Mouse (Mus musculus): ENCODE results near the gene Fbxo36. TPM values are rescaled to one million over a fixed set of nuclear protein-coding genes. Genes with fewer than 3 reads are reported as not detected.

The Fbxo36 gene
- polyA plus RNA-seq (2012; ENCODE audit: low replicate concordance), result 0.13 and 0.16 TPM in 2 replicates

GRCm38 (mm10) chr1:84839309-84840017 lies at the start of gene Fbxo36:
Gene Fbxo36 (plus strand): TSS chr1:84839841.

GRCm38 (mm10) chr1:84840018-84840664 lies 500 bp downstream of the Fbxo36 start, which contains the start of gene Trip12:
Gene Trip12 (minus strand): TSS chr1:84840516.

GRCm38 (mm10) chr1:84934503-84935333 lies 95.1 kb downstream of the Fbxo36 start, which contains the start of gene Slc16a14:
Gene Slc16a14 (minus strand): TSS chr1:84935134.

Other genes starting within 250 kb of the Fbxo36 start
- not detected in 2 replicates for gene Dner, start 143.6 kb upstream of the Fbxo36 start, polyA plus RNA-seq (2012; ENCODE audit: low replicate concordance)
- 36.5 and 47.0 TPM in 2 replicates for gene Trip12, start 675 bp downstream of the Fbxo36 start, polyA plus RNA-seq (2012; ENCODE audit: low replicate concordance)
- 0.04 and 0.41 TPM in 2 replicates for gene Slc16a14, start 95.3 kb downstream of the Fbxo36 start, polyA plus RNA-seq (2012; ENCODE audit: low replicate concordance)

Data from hematopoietic multipotent progenitor cell, adult 10-12 weeks (in vitro differentiated cells).